Mouse (Mus musculus): ENCODE measurements around the gene Znfx1. TPM values are rescaled to one million over a fixed set of nuclear protein-coding genes. Genes with fewer than 3 reads are reported as not detected.
A peak's percentile ranks its signal among the peaks of the same experiment; 100 is the strongest.

The Znfx1 gene
- polyA plus RNA-seq, 1 experiment from 2014 or later = 6.3 TPM

GRCm38 (mm10) chr2:167076352-167076751 lies 13.5 kb upstream of the Znfx1 start:
- Histone ChIP-seq H3K4me2 (ENCODE audit: low read depth, low read length) (no peak overlapping the region), H3K36me3 (replicated peaks; ENCODE audit: insufficient read depth, low read length) (no peaks in the 10 kb centered on the region), H3K4me3 (ENCODE audit: low read depth, low read length) (no peak overlapping the region), H3K27me3 (ENCODE audit: insufficient read depth, low read length) (no peaks in the 10 kb centered on the region), H3K9ac (replicated peaks) (no peak overlapping the region), H3K4me1 (ENCODE audit: insufficient read depth) (peaks cover 2% of the 10 kb centered on the region), H3K27ac (ENCODE audit: low read depth) (no peak overlapping the region), H3K9me3 (ENCODE audit: low read length) (no peaks in the 10 kb centered on the region)
- TF ChIP-seq EP300 (IDR thresholded peaks at IDR 0.05; ENCODE audit: low read depth) (no peak), CTCF (IDR thresholded peaks at IDR 0.05; ENCODE audit: low read depth) (no peak)
- DNase-seq (no peak), ATAC-seq (no peak)
- WGBS (ENCODE audit: insufficient replicate concordance) = 77% methylated on average over 4 of the region's 4 CpGs

- TF ChIP-seq EP300 (IDR thresholded peaks at IDR 0.05; ENCODE audit: low read depth) = no peak
- H3K4me1 ChIP-seq (ENCODE audit: insufficient read depth) = peaks cover 5% of the 10 kb centered on the region
- 76% methylated on average over 5 of the region's 5 CpGs for WGBS (ENCODE audit: insufficient replicate concordance)
These were observed 11.8 kb upstream of the Znfx1 start for GRCm38 (mm10) chr2:167074587-167074986.

GRCm38 (mm10) chr2:167071641-167072601 lies 9.1 kb upstream of the Znfx1 start:
- ATAC-seq = peak; percentile 95
- Histone ChIP-seq H3K4me2 (ENCODE audit: low read depth, low read length) (peak overlapping the region; percentile 71), H3K9ac (replicated peaks) (peak overlapping the region; percentile 49; the same call in 1 of the 2 replicates), H3K4me3 (ENCODE audit: low read depth, low read length) (peak overlapping the region; percentile 46), H3K9me3 (ENCODE audit: low read length) (no peaks in the 10 kb centered on the region), H3K36me3 (replicated peaks; ENCODE audit: insufficient read depth, low read length) (no peaks in the 10 kb centered on the region), H3K4me1 (ENCODE audit: insufficient read depth) (peaks cover 5% of the 10 kb centered on the region), H3K27ac (ENCODE audit: low read depth) (no peak overlapping the region), H3K27me3 (ENCODE audit: insufficient read depth, low read length) (no peaks in the 10 kb centered on the region)
- peak; percentile 100 for TF ChIP-seq CTCF (IDR thresholded peaks at IDR 0.05; ENCODE audit: low read depth)
- TF ChIP-seq EP300 (IDR thresholded peaks at IDR 0.05; ENCODE audit: low read depth) = peak; percentile 17; the same call in 1 of the 2 replicates
- WGBS (ENCODE audit: insufficient replicate concordance) = 8% methylated on average over 22 of the region's 22 CpGs
- peak; percentile 94 for DNase-seq

More at GRCm38 (mm10) chr2:167074587-167074986, 11.8 kb upstream of the Znfx1 start:
- H3K27ac ChIP-seq (ENCODE audit: low read depth) = no peak overlapping the region
- H3K36me3 ChIP-seq (replicated peaks; ENCODE audit: insufficient read depth, low read length) = no peaks in the 10 kb centered on the region
- H3K9ac ChIP-seq (replicated peaks) = no peak overlapping the region
- no peaks in the 10 kb centered on the region for H3K27me3 ChIP-seq (ENCODE audit: insufficient read depth, low read length)
- H3K9me3 ChIP-seq (ENCODE audit: low read length) = no peaks in the 10 kb centered on the region
- no peak overlapping the region for H3K4me2 ChIP-seq (ENCODE audit: low read depth, low read length)
- no peak overlapping the region for H3K4me3 ChIP-seq (ENCODE audit: low read depth, low read length)
- ATAC-seq (no peak), DNase-seq (no peak)

- WGBS (ENCODE audit: insufficient replicate concordance) = 15% methylated on average over 12 of the region's 12 CpGs
These were observed 8.4 kb upstream of the Znfx1 start for GRCm38 (mm10) chr2:167071266-167071640.

GRCm38 (mm10) chr2:167070341-167070740 lies 7.5 kb upstream of the Znfx1 start:
- Histone ChIP-seq H3K27me3 (ENCODE audit: insufficient read depth, low read length) (no peaks in the 10 kb centered on the region), H3K9me3 (ENCODE audit: low read length) (no peaks in the 10 kb centered on the region), H3K36me3 (replicated peaks; ENCODE audit: insufficient read depth, low read length) (peaks cover 8% of the 10 kb centered on the region), H3K4me2 (ENCODE audit: low read depth, low read length) (no peak overlapping the region), H3K4me1 (ENCODE audit: insufficient read depth) (peaks cover 7% of the 10 kb centered on the region), H3K4me3 (ENCODE audit: low read depth, low read length) (no peak overlapping the region), H3K27ac (ENCODE audit: low read depth) (no peak overlapping the region), H3K9ac (replicated peaks) (no peak overlapping the region)
- TF ChIP-seq EP300 (IDR thresholded peaks at IDR 0.05; ENCODE audit: low read depth) = no peak
- no peak for TF ChIP-seq CTCF (IDR thresholded peaks at IDR 0.05; ENCODE audit: low read depth)
- WGBS (ENCODE audit: insufficient replicate concordance) = 67% methylated on average over 6 of the region's 6 CpGs
- DNase-seq = no peak
- ATAC-seq = no peak

More at GRCm38 (mm10) chr2:167071266-167071640, 8.4 kb upstream of the Znfx1 start:
- TF ChIP-seq EP300 (IDR thresholded peaks at IDR 0.05; ENCODE audit: low read depth) = no peak
- no peak for TF ChIP-seq CTCF (IDR thresholded peaks at IDR 0.05; ENCODE audit: low read depth)
- DNase-seq = no peak
- no peak for ATAC-seq
- Histone ChIP-seq H3K27me3 (ENCODE audit: insufficient read depth, low read length) (no peaks in the 10 kb centered on the region), H3K9ac (replicated peaks) (peak overlapping the region; percentile 49; the same call in 1 of the 2 replicates), H3K27ac (ENCODE audit: low read depth) (no peak overlapping the region), H3K9me3 (ENCODE audit: low read length) (no peaks in the 10 kb centered on the region), H3K4me1 (ENCODE audit: insufficient read depth) (peaks cover 5% of the 10 kb centered on the region), H3K4me2 (ENCODE audit: low read depth, low read length) (peak overlapping the region; percentile 71), H3K36me3 (replicated peaks; ENCODE audit: insufficient read depth, low read length) (no peaks in the 10 kb centered on the region), H3K4me3 (ENCODE audit: low read depth, low read length) (peak overlapping the region; percentile 46)

GRCm38 (mm10) chr2:167067575-167067974 lies 4.8 kb upstream of the Znfx1 start:
- 27% methylated on average over 6 of the region's 6 CpGs for WGBS (ENCODE audit: insufficient replicate concordance)
- Histone ChIP-seq H3K4me3 (ENCODE audit: low read depth, low read length) (no peak overlapping the region), H3K27ac (ENCODE audit: low read depth) (no peak overlapping the region), H3K4me2 (ENCODE audit: low read depth, low read length) (no peak overlapping the region), H3K36me3 (replicated peaks; ENCODE audit: insufficient read depth, low read length) (peaks cover 17% of the 10 kb centered on the region), H3K9me3 (ENCODE audit: low read length) (no peaks in the 10 kb centered on the region), H3K4me1 (ENCODE audit: insufficient read depth) (peaks cover 18% of the 10 kb centered on the region), H3K27me3 (ENCODE audit: insufficient read depth, low read length) (no peaks in the 10 kb centered on the region), H3K9ac (replicated peaks) (no peak overlapping the region)
- no peak for DNase-seq
- no peak for ATAC-seq
- TF ChIP-seq CTCF (IDR thresholded peaks at IDR 0.05; ENCODE audit: low read depth) (no peak), EP300 (IDR thresholded peaks at IDR 0.05; ENCODE audit: low read depth) (no peak)
